Comparison of ENCODE assay signal across 9 mouse cellular contexts in the genomic region with DNA sequence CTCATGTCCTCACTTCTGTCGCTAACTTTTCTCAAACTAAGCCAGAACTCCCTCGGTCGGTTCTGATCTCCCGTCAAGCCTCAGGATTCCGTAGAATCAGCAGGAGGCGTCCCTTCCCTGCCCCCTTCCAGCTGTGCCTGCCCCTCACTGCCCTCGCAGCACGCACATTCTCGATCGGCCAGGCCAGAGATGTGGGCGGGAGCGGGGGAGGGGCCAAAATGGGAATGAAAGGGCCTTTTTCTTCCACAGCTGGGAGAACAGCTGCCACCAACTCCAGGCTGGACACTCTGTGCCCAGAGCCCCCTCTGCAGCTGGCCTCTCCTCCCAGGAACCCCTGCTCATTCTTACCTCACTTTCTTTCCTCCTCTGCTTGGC. TPM values are rescaled to one million over a fixed set of nuclear protein-coding genes. Genes with fewer than 3 reads are reported as not detected.
DNase-seq lines count a peak whose midpoint lies in the region; ATAC-seq lines count a peak whose summit lies in the region.
"Had no signal": no experiment of that assay in that cellular context is flagged by ENCODE, and none has a peak within 500 bp of the region (broad histone marks: within the 10 kb centered on the region; RNA-seq: fewer than 3 reads in every experiment).

No protein-coding gene starts in this region.

- under 1% methylated on average over 12 of the region's 12 CpGs for WGBS in embryonic facial prominence, embryonic 11.5 days
- WGBS in limb, embryonic 11.5 days = 0% methylated on average over 12 of the region's 12 CpGs
- WGBS in midbrain, embryonic 10.5 days = under 1% methylated on average over 12 of the region's 12 CpGs
- 0% methylated on average over 12 of the region's 12 CpGs for WGBS in stomach, embryonic 16.5 days

- peak overlapping the region; percentile 99 for H3K27ac ChIP-seq in embryonic facial prominence, embryonic 11.5 days (replicated peaks; ENCODE audit: low read depth, low read length)
- peak overlapping the region; percentile 100 for H3K27ac ChIP-seq in limb, embryonic 11.5 days (replicated peaks; ENCODE audit: low read depth, low read length)
- H3K27ac ChIP-seq in midbrain, embryonic 10.5 days (replicated peaks) = peak overlapping the region; percentile 100
- peak overlapping the region; percentile 99 for H3K27ac ChIP-seq in stomach, embryonic 16.5 days (ENCODE audit: low read length)

- peak overlapping the region; percentile 56 for H3K4me3 ChIP-seq in erythroblast, embryonic 14.5 days (replicated peaks)
- H3K4me3 ChIP-seq in embryonic facial prominence, embryonic 11.5 days (ENCODE audit: low read depth, low read length) = peak overlapping the region; percentile 50
- peak overlapping the region; percentile 47 for H3K4me3 ChIP-seq in limb, embryonic 11.5 days (ENCODE audit: low read depth, low read length)
- peak overlapping the region; percentile 74 for H3K4me3 ChIP-seq in midbrain, embryonic 10.5 days
- peak overlapping the region; percentile 54 for H3K4me3 ChIP-seq in stomach, embryonic 16.5 days (replicated peaks; ENCODE audit: low read length)

- H3K4me2 ChIP-seq in embryonic facial prominence, embryonic 11.5 days (ENCODE audit: low read depth, low read length) = peak overlapping the region; percentile 88
- H3K4me2 ChIP-seq in limb, embryonic 11.5 days (ENCODE audit: low read depth, severe bottlenecking) = peak overlapping the region; percentile 69
- peak overlapping the region; percentile 66 for H3K4me2 ChIP-seq in stomach, embryonic 16.5 days (ENCODE audit: low read depth, low read length)

- H3K27me3 ChIP-seq in erythroblast, embryonic 14.5 days (ENCODE audit: control insufficient read depth) = peaks cover 81% of the 10 kb centered on the region
- no peaks in the 10 kb centered on the region for H3K27me3 ChIP-seq in embryonic facial prominence, embryonic 11.5 days (ENCODE audit: control insufficient read depth, insufficient read depth, low read length)
- no peaks in the 10 kb centered on the region for H3K27me3 ChIP-seq in limb, embryonic 11.5 days (ENCODE audit: control insufficient read depth, insufficient read depth, low read length)
- peaks cover 31% of the 10 kb centered on the region for H3K27me3 ChIP-seq in midbrain, embryonic 10.5 days (ENCODE audit: low read depth, poor library complexity, severe bottlenecking)
- H3K27me3 ChIP-seq in stomach, embryonic 16.5 days (ENCODE audit: control insufficient read depth, insufficient read depth, low read length) = no peaks in the 10 kb centered on the region

- no peaks in the 10 kb centered on the region for H3K9me3 ChIP-seq in erythroblast, embryonic 14.5 days (ENCODE audit: control insufficient read depth, low read length)
- H3K9me3 ChIP-seq in embryonic facial prominence, embryonic 11.5 days (replicated peaks; ENCODE audit: control insufficient read depth, low read length) = no peaks in the 10 kb centered on the region
- no peaks in the 10 kb centered on the region for H3K9me3 ChIP-seq in limb, embryonic 11.5 days (ENCODE audit: control insufficient read depth, low read length)
- no peaks in the 10 kb centered on the region for H3K9me3 ChIP-seq in midbrain, embryonic 10.5 days (replicated peaks)
- no peaks in the 10 kb centered on the region for H3K9me3 ChIP-seq in stomach, embryonic 16.5 days (replicated peaks; ENCODE audit: control insufficient read depth, low read length)

- H3K36me3 ChIP-seq in erythroblast, embryonic 14.5 days (ENCODE audit: control insufficient read depth) = no peaks in the 10 kb centered on the region; the same call in 1 of the 2 replicates
- no peaks in the 10 kb centered on the region for H3K36me3 ChIP-seq in embryonic facial prominence, embryonic 11.5 days (replicated peaks; ENCODE audit: control insufficient read depth, insufficient read depth, low read depth, low read length)
- H3K36me3 ChIP-seq in limb, embryonic 11.5 days (ENCODE audit: control insufficient read depth, insufficient read depth, low read length) = no peaks in the 10 kb centered on the region
- H3K36me3 ChIP-seq in midbrain, embryonic 10.5 days = peaks cover 7% of the 10 kb centered on the region
- H3K36me3 ChIP-seq in stomach, embryonic 16.5 days (ENCODE audit: control insufficient read depth, insufficient read depth, low read length) = no peaks in the 10 kb centered on the region

- ATAC-seq in erythroblast, adult 5-6 weeks (replicated peaks; ENCODE audit: low FRiP score, poor library complexity, severe bottlenecking) = no peak
- peak; percentile 61 for ATAC-seq in embryonic facial prominence, embryonic 11.5 days (replicated peaks; ENCODE audit: insufficient number of reproducible peaks, low FRiP score, low TSS enrichment, low read depth)
- ATAC-seq in limb, embryonic 11.5 days (ENCODE audit: insufficient number of reproducible peaks, low FRiP score, low TSS enrichment, low read depth) = peak; percentile 80
- ATAC-seq in stomach, embryonic 16.5 days (ENCODE audit: insufficient read depth, low FRiP score) = peak; percentile 86

- H3K4me1 ChIP-seq in erythroblast, embryonic 14.5 days (ENCODE audit: control insufficient read depth) = peaks cover 26% of the 10 kb centered on the region
- H3K4me1 ChIP-seq in embryonic facial prominence, embryonic 11.5 days (ENCODE audit: control insufficient read depth, insufficient read depth, low read length) = peaks cover 9% of the 10 kb centered on the region
- peaks cover 37% of the 10 kb centered on the region for H3K4me1 ChIP-seq in limb, embryonic 11.5 days (ENCODE audit: control insufficient read depth, insufficient read depth, low read length)
- peaks cover 68% of the 10 kb centered on the region for H3K4me1 ChIP-seq in midbrain, embryonic 10.5 days
- H3K4me1 ChIP-seq in stomach, embryonic 16.5 days (ENCODE audit: control insufficient read depth, insufficient read depth, low read length) = peaks cover 36% of the 10 kb centered on the region

- peak; percentile 94 for DNase-seq in embryonic facial prominence, embryonic 11.5 days (ENCODE audit: low spot score)
- peak; percentile 94 for DNase-seq in heart, adult 18-20 months
- peak; percentile 89 for DNase-seq in kidney, adult 11 months
- peak; percentile 97 for DNase-seq in limb, embryonic 11.5 days (ENCODE audit: low spot score)
- peak; percentile 93 for DNase-seq in midbrain, embryonic 10.5 days (ENCODE audit: low spot score)

- peak overlapping the region; percentile 76 for H3K9ac ChIP-seq in embryonic facial prominence, embryonic 11.5 days (replicated peaks; ENCODE audit: low read length)
- peak overlapping the region; percentile 90 for H3K9ac ChIP-seq in limb, embryonic 11.5 days (ENCODE audit: low read length)
- peak overlapping the region; percentile 85 for H3K9ac ChIP-seq in stomach, embryonic 16.5 days (ENCODE audit: low read length)

RNA-seq across cellular contexts. Expression of gene Rtkn, which starts 2.3 kb away (rescaled TPM):
- polyA plus RNA-seq in erythroblast, embryonic 14.5 days (2012) = 0.26 and 0.39 TPM in 2 replicates
- total RNA-seq in erythroblast, adult 5-6 weeks (2015; ENCODE audit: low replicate concordance) = 0.63 TPM in 1 of 2 replicates, not detected in the other
- not detected in 2 replicates for total RNA-seq in erythroblast, adult 5-6 weeks (2017; ENCODE audit: low replicate concordance)
- 17.7 and 18.3 TPM in 2 replicates for polyA plus RNA-seq in embryonic facial prominence, embryonic 11.5 days (2014; fragmentation: Nextera tagmentation; extraction: Ambion mirVana)
- 1 to 10 TPM; 3.5 to 5.9 TPM for total RNA-seq in heart, adult 18-20 months (2021)
- 29.2 and 30.5 TPM in 2 replicates for polyA plus RNA-seq in limb, embryonic 11.5 days (2014; fragmentation: Nextera tagmentation; extraction: Ambion mirVana)
- 35.3 and 39.7 TPM in 2 replicates for polyA plus RNA-seq in midbrain, embryonic 10.5 days (2016; fragmentation: Nextera tagmentation; extraction: Ambion mirVana)
- polyA plus RNA-seq in stomach, embryonic 16.5 days (2015; fragmentation: Nextera tagmentation; extraction: Ambion mirVana) = 39.7 and 42.8 TPM in 2 replicates
- total RNA-seq: neutrophil, adult 5-6 weeks had no signal

RNA-seq across cellular contexts. Expression of gene Ino80b, which starts 12.3 kb away (rescaled TPM):
- polyA plus RNA-seq in erythroblast, embryonic 14.5 days (2012) = 26.4 TPM in 2 replicates
- 0.77 and 5.2 TPM in 2 replicates for total RNA-seq in erythroblast, adult 5-6 weeks (2015; ENCODE audit: low replicate concordance)
- total RNA-seq in erythroblast, adult 5-6 weeks (2017; ENCODE audit: low replicate concordance) = 19.2 and 25.0 TPM in 2 replicates
- 17.5 and 19.5 TPM in 2 replicates for polyA plus RNA-seq in embryonic facial prominence, embryonic 11.5 days (2014; fragmentation: Nextera tagmentation; extraction: Ambion mirVana)
- total RNA-seq in heart, adult 18-20 months (2021) = 10 to 100 TPM; 11.9 to 15.7 TPM
- polyA plus RNA-seq in limb, embryonic 11.5 days (2014; fragmentation: Nextera tagmentation; extraction: Ambion mirVana) = 20.8 and 21.7 TPM in 2 replicates
- 18.2 and 18.7 TPM in 2 replicates for polyA plus RNA-seq in midbrain, embryonic 10.5 days (2016; fragmentation: Nextera tagmentation; extraction: Ambion mirVana)
- polyA plus RNA-seq in stomach, embryonic 16.5 days (2015; fragmentation: Nextera tagmentation; extraction: Ambion mirVana) = 7.9 and 8.4 TPM in 2 replicates

RNA-seq across cellular contexts. Expression of gene Wbp1, which starts 16.2 kb away (rescaled TPM):
- 16.2 and 18.3 TPM in 2 replicates for polyA plus RNA-seq in erythroblast, embryonic 14.5 days (2012)
- total RNA-seq in erythroblast, adult 5-6 weeks (2015; ENCODE audit: low replicate concordance) = 7.1 and 18.8 TPM in 2 replicates
- total RNA-seq in erythroblast, adult 5-6 weeks (2017; ENCODE audit: low replicate concordance) = 18.3 and 42.2 TPM in 2 replicates
- 146 and 156 TPM in 2 replicates for polyA plus RNA-seq in embryonic facial prominence, embryonic 11.5 days (2014; fragmentation: Nextera tagmentation; extraction: Ambion mirVana)
- 10 to 100 TPM; 68.8 to 74.6 TPM for total RNA-seq in heart, adult 18-20 months (2021)
- 153 and 182 TPM in 2 replicates for polyA plus RNA-seq in limb, embryonic 11.5 days (2014; fragmentation: Nextera tagmentation; extraction: Ambion mirVana)
- 138 and 180 TPM in 2 replicates for polyA plus RNA-seq in midbrain, embryonic 10.5 days (2016; fragmentation: Nextera tagmentation; extraction: Ambion mirVana)
- 87.9 and 93.8 TPM in 2 replicates for polyA plus RNA-seq in stomach, embryonic 16.5 days (2015; fragmentation: Nextera tagmentation; extraction: Ambion mirVana)

RNA-seq across cellular contexts. Expression of gene Wdr54, which starts 18.6 kb away (rescaled TPM):
- polyA plus RNA-seq in erythroblast, embryonic 14.5 days (2012) = 0.01 and 0.02 TPM in 2 replicates
- not detected in 2 replicates for total RNA-seq in erythroblast, adult 5-6 weeks (2015; ENCODE audit: low replicate concordance)
- total RNA-seq in erythroblast, adult 5-6 weeks (2017; ENCODE audit: low replicate concordance) = 0.28 TPM in 1 of 2 replicates, not detected in the other
- polyA plus RNA-seq in embryonic facial prominence, embryonic 11.5 days (2014; fragmentation: Nextera tagmentation; extraction: Ambion mirVana) = 10.7 and 11.1 TPM in 2 replicates
- 1 to 10 TPM; 1.6 to 1.8 TPM for total RNA-seq in heart, adult 18-20 months (2021)
- 11.5 and 13.7 TPM in 2 replicates for polyA plus RNA-seq in limb, embryonic 11.5 days (2014; fragmentation: Nextera tagmentation; extraction: Ambion mirVana)
- 13.0 and 14.6 TPM in 2 replicates for polyA plus RNA-seq in midbrain, embryonic 10.5 days (2016; fragmentation: Nextera tagmentation; extraction: Ambion mirVana)
- 4.1 and 5.0 TPM in 2 replicates for polyA plus RNA-seq in stomach, embryonic 16.5 days (2015; fragmentation: Nextera tagmentation; extraction: Ambion mirVana)
- total RNA-seq: neutrophil, adult 5-6 weeks had no signal

RNA-seq across cellular contexts. Expression of gene 1700003E16Rik, which starts 18.6 kb away (rescaled TPM):
- not detected in 2 replicates for polyA plus RNA-seq in erythroblast, embryonic 14.5 days (2012)
- total RNA-seq in erythroblast, adult 5-6 weeks (2015; ENCODE audit: low replicate concordance) = not detected in 2 replicates
- total RNA-seq in erythroblast, adult 5-6 weeks (2017; ENCODE audit: low replicate concordance) = not detected in 2 replicates
- 0.97 and 1.4 TPM in 2 replicates for polyA plus RNA-seq in embryonic facial prominence, embryonic 11.5 days (2014; fragmentation: Nextera tagmentation; extraction: Ambion mirVana)
- under 1 TPM; 0.12 to 0.18 TPM for total RNA-seq in heart, adult 18-20 months (2021)
- 0.58 and 1.1 TPM in 2 replicates for polyA plus RNA-seq in limb, embryonic 11.5 days (2014; fragmentation: Nextera tagmentation; extraction: Ambion mirVana)
- polyA plus RNA-seq in midbrain, embryonic 10.5 days (2016; fragmentation: Nextera tagmentation; extraction: Ambion mirVana) = 1.9 and 2.0 TPM in 2 replicates
- polyA plus RNA-seq in stomach, embryonic 16.5 days (2015; fragmentation: Nextera tagmentation; extraction: Ambion mirVana) = 2.1 and 2.2 TPM in 2 replicates
- total RNA-seq: neutrophil, adult 5-6 weeks had no signal

Comparison
In these comparisons a context has a peak if more than half of its experiments do, and no peak if none do; other contexts are left out.
1. RNA of gene Rtkn, which starts 2.3 kb away (polyA plus RNA-seq): 39.7 to 42.8 TPM in stomach, embryonic 16.5 days, 35.3 to 39.7 TPM in midbrain, embryonic 10.5 days, 29.2 to 30.5 TPM in limb, embryonic 11.5 days and 17.7 to 18.3 TPM in embryonic facial prominence, embryonic 11.5 days; 0.26 to 0.39 TPM in erythroblast, embryonic 14.5 days; every median in the first group is over 10 times any median in the second.
2. Peak in every context shown above with its lines, with median percentiles within 50 percentile points of each other: H3K4me3 ChIP-seq, DNase-seq, H3K27ac ChIP-seq, H3K4me2 ChIP-seq and H3K9ac ChIP-seq.